Mouse (Mus musculus) myocyte (in vitro differentiated cells): ENCODE results near the gene Cela3a. TPM values are rescaled to one million over a fixed set of nuclear protein-coding genes. Genes with fewer than 3 reads are reported as not detected.

Source experiments
- H3K27me3 ChIP-seq: one replicate; pipeline ENCODE4 v1.6.1; 2011; ENCODE audit not compliant: control insufficient read depth, insufficient read depth, insufficient read length
- H3K36me3 ChIP-seq: one replicate; pipeline ENCODE4 v1.6.1; 2011; ENCODE audit not compliant: control insufficient read depth, insufficient read depth
- H3K4me2 ChIP-seq: one replicate; pipeline ENCODE4 v1.6.1; 2011; ENCODE audit warnings: low read depth, control low read depth
- H3K4me3 ChIP-seq: one replicate; pipeline ENCODE4 v1.5.1; 2011; ENCODE audit warnings: mild to moderate bottlenecking, control low read depth, moderate library complexity
- H3K79me2 ChIP-seq: one replicate; pipeline ENCODE4 v1.6.1; 2011; ENCODE audit not compliant: control insufficient read depth, insufficient read depth
- H3ac ChIP-seq: one replicate; pipeline ENCODE4 v1.6.1; 2011; ENCODE audit not compliant: control insufficient read depth, insufficient read length
- CEBPB ChIP-seq: IDR thresholded peaks from 2 replicates; pipeline ENCODE4 v1.6.1; 2011; ENCODE audit warnings: mild to moderate bottlenecking, moderate library complexity; ENCODE audit not compliant: poor library complexity, insufficient read depth, severe bottlenecking
- E2F4 ChIP-seq: IDR thresholded peaks from one replicate; pipeline ENCODE4 v1.6.1; 2011; ENCODE audit warnings: mild to moderate bottlenecking, control low read depth, moderate library complexity; ENCODE audit not compliant: insufficient read depth
- MAX ChIP-seq: IDR thresholded peaks from one replicate; pipeline ENCODE4 v1.6.1; 2011; ENCODE audit warnings: low read depth, mild to moderate bottlenecking, control low read depth
- MYOD1 ChIP-seq, 3 experiments: IDR thresholded peaks; one replicate each; pipeline ENCODE4 v1.6.1; 2011; ENCODE audit warnings: control low read depth in 2 of 3, low read depth in 2 of 3, mild to moderate bottlenecking in 2 of 3, moderate library complexity in 1 of 3; ENCODE audit not compliant: insufficient read length in 2 of 3, control insufficient read depth in 1 of 3
- MYOG ChIP-seq, 3 experiments: IDR thresholded peaks; one replicate each; pipeline ENCODE4 v1.6.1; 2011; ENCODE audit warnings: control low read depth in 2 of 3, low read depth in 2 of 3, mild to moderate bottlenecking in 2 of 3; ENCODE audit not compliant: insufficient read length in 2 of 3, control insufficient read depth in 1 of 3, insufficient read depth in 1 of 3
- POLR2A ChIP-seq: IDR thresholded peaks from one replicate; pipeline ENCODE4 v1.6.1; 2011; ENCODE audit warnings: low read depth, mild to moderate bottlenecking, control low read depth, moderate library complexity; ENCODE audit not compliant: insufficient read length
- POLR2AphosphoS2 ChIP-seq: IDR thresholded peaks from one replicate; pipeline ENCODE4 v1.6.1; 2011; ENCODE audit warnings: low read depth, control low read depth; ENCODE audit not compliant: insufficient read length
- REST ChIP-seq: IDR thresholded peaks from one replicate; pipeline ENCODE4 v1.6.1; 2011; ENCODE audit warnings: mild to moderate bottlenecking, control low read depth, moderate library complexity; ENCODE audit not compliant: insufficient read depth, insufficient read length
- SRF ChIP-seq: IDR thresholded peaks from one replicate; pipeline ENCODE4 v1.6.1; 2011; ENCODE audit warnings: low read depth; ENCODE audit not compliant: control insufficient read depth, insufficient read length
- TCF12 ChIP-seq: IDR thresholded peaks from one replicate; pipeline ENCODE4 v1.6.1; 2011; ENCODE audit warnings: mild to moderate bottlenecking, control low read depth; ENCODE audit not compliant: poor library complexity, insufficient read depth, severe bottlenecking
- TCF3 ChIP-seq: IDR thresholded peaks from one replicate; pipeline ENCODE4 v1.6.1; 2011; ENCODE audit warnings: low read depth, control low read depth; ENCODE audit not compliant: insufficient read length
- USF1 ChIP-seq: IDR thresholded peaks from one replicate; pipeline ENCODE4 v1.6.1; 2011; ENCODE audit warnings: low read depth, mild to moderate bottlenecking, control low read depth, moderate library complexity
- polyA plus RNA-seq: library from polyadenylated mRNA; unstranded; fragments of >200 nt; fragmentation: generic; extraction: Trizol; gene quantifications from one replicate; pipeline ENCODE4 v1.2.1, GENCODE M21; 2012; ENCODE audit warnings: missing spikeins

Gene Cela3a
- polyA plus RNA-seq, 1 experiment: 0.14 TPM

GRCm38 (mm10) chr4:137376778-137377177 is 32.8 kb downstream of the Cela3a start:
- Histone ChIP-seq H3K27me3 (no peaks in the 10 kb centered on the region), H3K79me2 (peaks cover 11% of the 10 kb centered on the region), H3K4me2 (no peak overlapping the region), H3K36me3 (no peaks in the 10 kb centered on the region), H3ac (no peak overlapping the region), H3K4me3 (no peak overlapping the region)
- no peak for TF ChIP-seq MAX
- no peak for TF ChIP-seq POLR2A
- no peak for TF ChIP-seq POLR2AphosphoS2
- no peak for TF ChIP-seq USF1
- no peak for TF ChIP-seq TCF3
- no peak for TF ChIP-seq SRF
- TF ChIP-seq MYOG (IDR thresholded peaks at IDR 0.05; ENCODE audit: control insufficient read depth in 1 of 3, insufficient read depth in 1 of 3, insufficient read length in 2 of 3, low read depth in 2 of 3): no peak
- no peak for TF ChIP-seq E2F4
- TF ChIP-seq TCF12: no peak
- no peak for TF ChIP-seq REST
- no peak for TF ChIP-seq MYOD1 (IDR thresholded peaks at IDR 0.05; ENCODE audit: control insufficient read depth in 1 of 3, insufficient read length in 2 of 3, low read depth in 2 of 3)
- TF ChIP-seq CEBPB: no peak

- TF ChIP-seq SRF: no peak
- TF ChIP-seq USF1: no peak
- TF ChIP-seq TCF12: no peak
- TF ChIP-seq MYOD1 (IDR thresholded peaks at IDR 0.05; ENCODE audit: control insufficient read depth in 1 of 3, insufficient read length in 2 of 3, low read depth in 2 of 3): no peak
- TF ChIP-seq E2F4: no peak
- TF ChIP-seq REST: no peak
- TF ChIP-seq POLR2AphosphoS2: no peak
- TF ChIP-seq MAX: no peak
- TF ChIP-seq POLR2A: no peak
- TF ChIP-seq MYOG (IDR thresholded peaks at IDR 0.05; ENCODE audit: control insufficient read depth in 1 of 3, insufficient read depth in 1 of 3, insufficient read length in 2 of 3, low read depth in 2 of 3): no peak
- no peak for TF ChIP-seq TCF3
- no peak for TF ChIP-seq CEBPB
- H3K27me3 ChIP-seq: no peaks in the 10 kb centered on the region
- peaks cover 3% of the 10 kb centered on the region for H3K79me2 ChIP-seq
- H3K4me2 ChIP-seq: peak overlapping the region; percentile 52
- no peaks in the 10 kb centered on the region for H3K36me3 ChIP-seq
- H3ac ChIP-seq: no peak overlapping the region
- no peak overlapping the region for H3K4me3 ChIP-seq
These were observed 34.0 kb downstream of the Cela3a start for GRCm38 (mm10) chr4:137375314-137376278.

GRCm38 (mm10) chr4:137373711-137374110 is 35.9 kb downstream of the Cela3a start:
- Histone ChIP-seq H3K4me2 (no peak overlapping the region), H3K27me3 (no peaks in the 10 kb centered on the region), H3K79me2 (no peaks in the 10 kb centered on the region), H3ac (no peak overlapping the region), H3K4me3 (no peak overlapping the region), H3K36me3 (no peaks in the 10 kb centered on the region)
- TF ChIP-seq MAX (no peak), MYOG (IDR thresholded peaks at IDR 0.05; ENCODE audit: control insufficient read depth in 1 of 3, insufficient read depth in 1 of 3, insufficient read length in 2 of 3, low read depth in 2 of 3) (no peak)

- Histone ChIP-seq H3K79me2 (no peaks in the 10 kb centered on the region), H3K4me3 (no peak overlapping the region), H3K4me2 (no peak overlapping the region), H3K36me3 (no peaks in the 10 kb centered on the region), H3ac (no peak overlapping the region), H3K27me3 (no peaks in the 10 kb centered on the region)
- TF ChIP-seq TCF12 (no peak), MAX (no peak), E2F4 (no peak), USF1 (no peak), SRF (no peak), REST (no peak), MYOD1 (IDR thresholded peaks at IDR 0.05; ENCODE audit: control insufficient read depth in 1 of 3, insufficient read length in 2 of 3, low read depth in 2 of 3) (no peak), CEBPB (no peak), POLR2AphosphoS2 (no peak), MYOG (IDR thresholded peaks at IDR 0.05; ENCODE audit: control insufficient read depth in 1 of 3, insufficient read depth in 1 of 3, insufficient read length in 2 of 3, low read depth in 2 of 3) (no peak), TCF3 (no peak), POLR2A (no peak)
These were observed 37.7 kb downstream of the Cela3a start for GRCm38 (mm10) chr4:137371596-137372523.
